Mouse (Mus musculus): ENCODE data around the gene BC005537. TPM values are rescaled to one million over a fixed set of nuclear protein-coding genes. Genes with fewer than 3 reads are reported as not detected.
"Not testable (repeated sequence)": the region's sequence is repeated elsewhere in the genome, so short reads cannot be mapped to it uniquely, and the experiment has no call there.

BC005537 gene
- polyA plus RNA-seq, 1 experiment from 2014 or later, result 43.7 TPM

DNA sequence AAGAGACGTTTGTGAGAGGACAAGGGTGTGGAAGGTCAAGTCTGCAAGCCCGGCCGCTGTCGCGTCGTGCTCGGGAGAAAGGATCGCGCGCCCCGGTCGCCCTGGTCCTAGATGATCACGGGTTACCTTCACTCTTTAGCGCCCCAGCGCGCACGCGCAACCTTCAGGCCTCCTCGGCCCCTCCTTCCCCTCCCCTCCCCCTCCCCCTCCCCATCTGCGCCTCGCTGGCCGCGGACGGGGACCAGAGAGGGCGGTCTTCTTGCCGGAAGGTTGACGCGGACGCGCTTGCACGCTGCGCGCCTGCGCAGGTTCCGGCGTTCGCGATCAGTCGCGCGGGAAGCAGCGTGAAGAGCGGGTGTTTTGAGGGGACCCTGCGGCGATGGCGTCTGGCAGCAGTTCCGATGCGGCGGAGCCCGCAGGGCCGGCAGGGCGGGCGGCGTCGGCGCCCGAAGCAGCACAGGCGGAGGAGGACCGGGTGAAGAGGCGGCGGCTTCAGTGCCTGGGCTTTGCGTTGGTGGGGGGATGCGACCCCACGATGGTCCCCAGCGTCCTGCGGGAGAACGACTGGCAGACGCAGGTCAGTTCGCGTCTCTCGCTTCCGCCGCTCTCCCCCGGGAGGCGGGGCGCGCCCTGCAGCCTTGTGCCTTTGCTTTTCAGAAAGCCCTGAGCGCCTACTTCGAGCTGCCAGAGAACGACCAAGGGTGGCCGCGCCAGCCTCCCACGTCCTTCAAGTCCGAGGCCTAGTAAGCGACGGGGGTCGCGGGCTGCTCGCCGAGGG is 30.1 kb downstream of the BC005537 start, which contains the start of the genes Acot13 and Tdp2:
Acot13 (minus strand) TSS at position 188 of the 778 bp plus-strand sequence.
Tdp2 (plus strand) TSS at position 327 of the 778 bp plus-strand sequence.
- Histone ChIP-seq H3K27ac (peak within 1 kb of the TSS; percentile 83), H3K9ac (peak within 1 kb of the TSS; percentile 83), H3K9me3 (ENCODE audit: control insufficient read depth, low read length) (no peaks in the 10 kb centered on the region), H3K27me3 (ENCODE audit: control insufficient read depth, insufficient read depth, low read length) (no peaks in the 10 kb centered on the region), H3K36me3 (replicated peaks; ENCODE audit: control insufficient read depth, insufficient read depth) (no peaks in the 10 kb centered on the region), H3K4me2 (replicated peaks) (peak within 1 kb of the TSS; percentile 73), H3K4me1 (replicated peaks; ENCODE audit: control insufficient read depth, insufficient read depth, low read length) (peaks cover 27% of the 10 kb centered on the region), H3K4me3 (replicated peaks; ENCODE audit: low read length) (peak within 1 kb of the TSS; percentile 77)
- under 1% methylated on average over 90 of the region's 90 CpGs for WGBS
- DNase-seq (ENCODE audit: low spot score) (peak; percentile 96), ATAC-seq (ENCODE audit: low FRiP score) (peak; percentile 97)

DNA sequence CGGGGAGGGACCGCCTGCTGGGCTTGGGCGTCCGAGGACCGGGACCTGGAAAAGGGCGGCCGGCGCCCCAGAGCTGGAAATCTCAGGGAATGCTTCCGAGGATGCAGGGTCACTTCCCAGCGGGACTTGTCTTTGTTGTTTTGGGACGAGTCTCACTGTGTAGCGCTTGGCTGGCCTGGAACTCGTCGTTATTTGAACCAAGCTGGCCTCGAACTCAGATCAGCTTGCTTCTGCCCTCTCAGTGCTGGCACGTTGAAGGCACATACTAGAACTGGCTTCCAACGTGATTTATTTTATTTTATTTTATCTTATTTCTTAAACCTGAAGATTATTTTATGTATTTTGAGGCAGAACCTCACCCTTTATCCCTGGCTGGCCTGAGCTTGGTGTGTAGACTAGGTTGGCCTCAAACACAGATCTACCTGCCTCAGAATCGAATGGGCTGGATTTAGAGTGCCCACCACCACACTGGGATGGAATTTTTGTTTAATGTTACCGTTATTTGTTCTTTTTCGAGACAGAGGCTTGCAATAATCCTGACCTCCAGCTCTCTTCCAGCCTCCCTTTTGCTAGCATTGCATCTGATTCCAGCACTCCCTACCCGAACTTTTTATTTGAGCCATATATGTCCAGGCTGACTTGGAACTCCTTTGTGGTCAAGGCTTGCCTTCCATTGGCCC is 30.8 kb downstream of the BC005537 start:
- Histone ChIP-seq H3K4me3 (replicated peaks; ENCODE audit: low read length) (peak overlapping the region; percentile 77), H3K27me3 (ENCODE audit: control insufficient read depth, insufficient read depth, low read length) (no peaks in the 10 kb centered on the region), H3K27ac (peak overlapping the region; percentile 83), H3K4me2 (replicated peaks) (peak overlapping the region; percentile 73), H3K9me3 (ENCODE audit: control insufficient read depth, low read length) (no peaks in the 10 kb centered on the region), H3K4me1 (replicated peaks; ENCODE audit: control insufficient read depth, insufficient read depth, low read length) (peaks cover 27% of the 10 kb centered on the region), H3K9ac (peak overlapping the region; percentile 83), H3K36me3 (replicated peaks; ENCODE audit: control insufficient read depth, insufficient read depth) (0 out of 2 replicates have a peak, but pooled peaks cover 3% of the 10 kb centered on the region)
- WGBS, result 7% methylated on average over 21 of the region's 21 CpGs
- DNase-seq (ENCODE audit: low spot score) (peak; percentile 34), ATAC-seq (ENCODE audit: low FRiP score) (peak; percentile 3; the same call in 1 of the 2 replicates)

DNA sequence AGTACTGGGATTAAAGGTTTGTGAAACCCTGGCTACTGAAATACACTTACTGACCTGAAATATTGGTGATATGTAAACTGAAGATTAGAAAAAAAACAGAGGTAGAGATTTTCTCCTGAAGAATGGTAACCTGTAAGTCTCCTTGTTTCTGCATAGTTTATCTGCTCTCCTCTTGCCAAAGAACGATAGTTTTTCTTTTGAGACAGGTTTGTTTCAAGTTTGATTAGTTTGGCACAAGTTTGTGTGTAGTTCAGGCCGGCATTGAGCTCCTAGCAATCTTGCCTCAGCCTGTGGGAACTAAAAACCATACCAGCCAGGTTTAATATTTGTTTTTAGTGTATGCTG is 31.3 kb downstream of the BC005537 start:
- 70% methylated on average over 2 of the region's 2 CpGs for WGBS
- no peak for ATAC-seq (ENCODE audit: low FRiP score)
- no peak for DNase-seq (ENCODE audit: low spot score)
- H3K4me2 ChIP-seq (replicated peaks), result peak overlapping the region; percentile 73
- H3K36me3 ChIP-seq (replicated peaks; ENCODE audit: control insufficient read depth, insufficient read depth), result 0 out of 2 replicates have a peak, but pooled peaks cover 6% of the 10 kb centered on the region
- no peaks in the 10 kb centered on the region for H3K27me3 ChIP-seq (ENCODE audit: control insufficient read depth, insufficient read depth, low read length)
- H3K9ac ChIP-seq, result peak overlapping the region; percentile 83
- no peaks in the 10 kb centered on the region for H3K9me3 ChIP-seq (ENCODE audit: control insufficient read depth, low read length)
- H3K27ac ChIP-seq, result no peak overlapping the region
- H3K4me1 ChIP-seq (replicated peaks; ENCODE audit: control insufficient read depth, insufficient read depth, low read length), result peaks cover 27% of the 10 kb centered on the region
- peak overlapping the region; percentile 77 for H3K4me3 ChIP-seq (replicated peaks; ENCODE audit: low read length)

DNA sequence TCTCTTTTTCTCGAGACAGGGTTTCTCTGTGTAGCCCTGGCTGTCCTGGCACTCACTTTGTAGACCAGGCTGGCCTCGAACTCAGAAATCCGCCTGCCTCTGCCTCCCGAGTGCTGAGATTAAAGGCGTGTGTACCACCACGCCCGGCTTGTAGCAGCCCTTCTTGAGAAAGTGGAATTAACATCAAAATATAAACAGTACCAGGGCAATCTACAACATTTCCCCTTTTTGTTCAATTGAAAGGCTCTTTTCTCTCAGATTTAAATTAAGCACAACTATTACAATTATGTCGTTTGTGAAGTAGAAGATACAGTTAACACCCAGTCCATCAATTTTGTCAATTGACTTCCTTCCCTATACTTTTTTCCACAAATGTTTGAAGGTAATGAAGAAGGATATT is 36.3 kb downstream of the BC005537 start:
- H3K27ac ChIP-seq; H3K9me3 ChIP-seq (ENCODE audit: control insufficient read depth, low read length); ATAC-seq (ENCODE audit: low FRiP score); DNase-seq (ENCODE audit: low spot score); H3K9ac ChIP-seq; H3K4me2 ChIP-seq (replicated peaks); H3K27me3 ChIP-seq (ENCODE audit: control insufficient read depth, insufficient read depth, low read length); H3K4me3 ChIP-seq (replicated peaks; ENCODE audit: low read length): not testable (repeated sequence)
- WGBS, result 97% methylated on average over 8 of the region's 8 CpGs
- Histone ChIP-seq H3K36me3 (replicated peaks; ENCODE audit: control insufficient read depth, insufficient read depth) (peaks cover 24% of the 10 kb centered on the region), H3K4me1 (replicated peaks; ENCODE audit: control insufficient read depth, insufficient read depth, low read length) (peaks cover 15% of the 10 kb centered on the region)

DNA sequence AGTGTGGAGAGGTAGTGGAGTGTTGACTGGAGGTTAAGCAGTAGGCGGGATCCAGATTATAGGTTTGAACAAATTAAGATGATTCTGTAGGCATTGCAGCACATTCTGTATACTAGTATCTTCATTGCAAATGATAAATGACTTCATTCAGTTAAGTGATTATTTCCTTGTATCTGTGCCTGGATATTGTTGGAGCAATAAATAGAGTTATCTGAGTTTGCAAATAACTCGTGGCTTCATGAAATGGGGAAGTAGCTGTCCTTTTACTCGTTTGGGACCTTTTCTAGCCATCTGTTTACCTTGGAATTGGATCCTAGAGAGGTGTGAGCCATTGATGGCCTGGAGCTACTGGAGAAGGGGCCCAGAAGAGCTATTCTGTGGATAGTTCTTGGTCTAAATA is 38.4 kb downstream of the BC005537 start:
- H3K9ac ChIP-seq, result no peak overlapping the region
- no peak overlapping the region for H3K4me3 ChIP-seq (replicated peaks; ENCODE audit: low read length)
- no peak overlapping the region for H3K27ac ChIP-seq
- WGBS, result 94% methylated on average over 3 of the region's 3 CpGs
- H3K27me3 ChIP-seq (ENCODE audit: control insufficient read depth, insufficient read depth, low read length), result no peaks in the 10 kb centered on the region
- H3K4me1 ChIP-seq (replicated peaks; ENCODE audit: control insufficient read depth, insufficient read depth, low read length), result no peaks in the 10 kb centered on the region
- no peak for ATAC-seq (ENCODE audit: low FRiP score)
- no peak overlapping the region for H3K4me2 ChIP-seq (replicated peaks)
- H3K9me3 ChIP-seq (ENCODE audit: control insufficient read depth, low read length), result no peaks in the 10 kb centered on the region
- H3K36me3 ChIP-seq (replicated peaks; ENCODE audit: control insufficient read depth, insufficient read depth), result peaks cover 30% of the 10 kb centered on the region
- DNase-seq (ENCODE audit: low spot score), result no peak

DNA sequence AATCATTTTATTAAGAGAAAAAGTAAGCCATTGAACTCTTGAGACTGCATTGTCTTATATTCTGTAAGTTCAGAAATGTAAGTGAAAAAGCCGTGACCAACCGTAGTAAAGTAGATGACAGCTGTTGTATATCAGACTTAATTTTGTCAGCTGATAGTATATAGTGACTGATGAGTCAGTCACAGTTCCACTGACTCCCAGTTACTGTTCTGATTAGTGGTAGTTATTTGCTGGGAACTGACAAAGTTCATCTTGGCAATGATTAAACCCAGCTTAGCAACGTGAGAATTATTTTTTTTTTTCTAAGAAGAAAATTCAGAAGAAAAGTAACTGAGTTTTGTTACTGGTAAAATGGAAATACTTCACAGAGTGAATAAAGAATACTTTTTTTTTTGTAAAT is 40.2 kb downstream of the BC005537 start:
- WGBS, result 97% methylated on average over 3 of the region's 3 CpGs
- Histone ChIP-seq H3K27ac (no peak overlapping the region), H3K4me3 (replicated peaks; ENCODE audit: low read length) (no peak overlapping the region), H3K9ac (no peak overlapping the region), H3K4me1 (replicated peaks; ENCODE audit: control insufficient read depth, insufficient read depth, low read length) (peaks cover 14% of the 10 kb centered on the region; the same call in 1 of the 2 replicates), H3K27me3 (ENCODE audit: control insufficient read depth, insufficient read depth, low read length) (no peaks in the 10 kb centered on the region), H3K9me3 (ENCODE audit: control insufficient read depth, low read length) (no peaks in the 10 kb centered on the region), H3K4me2 (replicated peaks) (no peak overlapping the region), H3K36me3 (replicated peaks; ENCODE audit: control insufficient read depth, insufficient read depth) (peaks cover 30% of the 10 kb centered on the region)
- ATAC-seq (ENCODE audit: low FRiP score), result no peak
- DNase-seq (ENCODE audit: low spot score), result no peak

DNA sequence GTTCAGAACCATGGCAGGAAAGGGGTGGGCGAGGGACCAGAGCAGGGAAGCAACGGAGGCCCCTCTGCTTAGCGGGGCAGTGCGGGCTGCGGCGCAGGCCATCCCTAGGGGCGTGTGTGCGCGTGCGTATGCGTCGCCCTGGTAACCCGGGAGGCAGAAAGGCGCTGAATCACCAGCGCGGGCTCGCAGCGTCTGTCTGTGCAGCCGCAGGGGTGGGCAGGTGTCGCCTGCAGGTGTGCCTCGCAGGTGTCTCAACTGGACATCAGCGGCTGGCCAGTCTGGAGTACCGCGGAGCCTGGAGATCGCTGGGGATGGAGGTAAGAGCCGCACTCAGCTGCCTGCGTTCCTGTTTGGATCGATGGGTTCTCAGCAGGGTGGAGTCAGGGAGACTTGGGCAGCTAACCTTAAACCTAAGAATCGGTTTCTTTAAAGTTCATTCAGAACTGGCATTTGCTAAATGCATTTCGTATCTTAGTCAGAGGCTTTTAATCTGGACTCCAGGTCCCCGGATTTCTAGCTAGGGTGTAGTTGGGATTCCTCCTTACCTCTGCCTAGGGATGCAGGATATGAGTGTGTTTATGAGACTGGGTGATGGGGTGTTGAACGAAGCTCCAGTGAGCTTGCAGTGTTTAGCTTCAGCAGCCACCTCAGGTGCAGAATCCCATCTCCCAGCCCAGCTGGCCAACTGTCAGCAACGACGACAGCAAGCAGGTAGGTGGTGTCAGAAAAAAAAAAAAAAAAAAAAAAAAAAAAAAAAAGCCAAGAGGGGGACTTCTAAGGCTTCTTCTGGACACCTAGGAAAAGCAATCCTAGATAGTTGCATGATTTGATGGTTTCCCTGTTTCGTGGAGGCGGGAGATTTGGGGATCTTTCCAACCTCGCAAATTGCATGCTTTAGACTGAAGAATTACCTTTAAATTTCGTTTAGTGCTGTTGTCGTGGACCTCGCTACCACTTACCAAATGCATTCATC is 43.8 kb downstream of the BC005537 start, which contains the start of gene D130043K22Rik:
D130043K22Rik (plus strand) TSS at position 153 of the 973 bp plus-strand sequence.
- Histone ChIP-seq H3K9ac (peak within 1 kb of the TSS; percentile 64), H3K27me3 (ENCODE audit: control insufficient read depth, insufficient read depth, low read length) (no peaks in the 10 kb centered on the region), H3K9me3 (ENCODE audit: control insufficient read depth, low read length) (no peaks in the 10 kb centered on the region), H3K4me2 (replicated peaks) (peak within 1 kb of the TSS; percentile 69), H3K4me1 (replicated peaks; ENCODE audit: control insufficient read depth, insufficient read depth, low read length) (peaks cover 14% of the 10 kb centered on the region; the same call in 1 of the 2 replicates), H3K36me3 (replicated peaks; ENCODE audit: control insufficient read depth, insufficient read depth) (peaks cover 13% of the 10 kb centered on the region), H3K27ac (no peak within 1 kb of the TSS), H3K4me3 (replicated peaks; ENCODE audit: low read length) (peak within 1 kb of the TSS; percentile 49)
- WGBS, result 10% methylated on average over 40 of the region's 40 CpGs
- DNase-seq (ENCODE audit: low spot score) (peak; percentile 74), ATAC-seq (ENCODE audit: low FRiP score) (peak; percentile 95)

DNA sequence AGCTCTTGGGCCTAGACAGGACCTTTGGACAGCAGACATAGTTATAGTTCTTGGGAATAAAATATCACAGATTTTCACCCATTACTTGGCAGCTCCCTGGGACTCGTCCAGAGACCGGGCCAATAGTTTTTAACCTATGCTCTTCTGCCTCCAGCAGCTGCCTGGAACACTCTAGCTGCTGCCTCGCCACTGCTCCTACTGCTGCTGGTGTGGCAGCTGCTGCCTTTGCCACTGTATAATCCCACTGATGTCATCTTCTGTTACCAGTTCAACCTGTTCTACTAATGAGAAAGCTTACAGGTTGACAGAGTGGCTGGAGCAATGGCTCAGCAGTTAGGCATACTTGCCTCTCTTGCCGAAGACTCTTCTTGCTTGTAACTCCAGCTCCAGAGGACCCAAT is 47.9 kb downstream of the BC005537 start:
- Histone ChIP-seq H3K4me2 (replicated peaks) (no peak overlapping the region), H3K9me3 (ENCODE audit: control insufficient read depth, low read length) (no peaks in the 10 kb centered on the region), H3K36me3 (replicated peaks; ENCODE audit: control insufficient read depth, insufficient read depth) (no peaks in the 10 kb centered on the region), H3K27ac (no peak overlapping the region), H3K27me3 (ENCODE audit: control insufficient read depth, insufficient read depth, low read length) (no peaks in the 10 kb centered on the region), H3K9ac (no peak overlapping the region), H3K4me3 (replicated peaks; ENCODE audit: low read length) (no peak overlapping the region), H3K4me1 (replicated peaks; ENCODE audit: control insufficient read depth, insufficient read depth, low read length) (peaks cover 14% of the 10 kb centered on the region; the same call in 1 of the 2 replicates)
- ATAC-seq (ENCODE audit: low FRiP score) (no peak), DNase-seq (ENCODE audit: low spot score) (no peak)
- WGBS, result 88% methylated on average over 4 of the region's 4 CpGs
